Mouse (Mus musculus): ENCODE measurements around the gene Dtd2. TPM values are rescaled to one million over a fixed set of nuclear protein-coding genes. Genes with fewer than 3 reads are reported as not detected.

Gene Dtd2
- polyA plus RNA-seq, 1 experiment: 12.7 TPM

DNA sequence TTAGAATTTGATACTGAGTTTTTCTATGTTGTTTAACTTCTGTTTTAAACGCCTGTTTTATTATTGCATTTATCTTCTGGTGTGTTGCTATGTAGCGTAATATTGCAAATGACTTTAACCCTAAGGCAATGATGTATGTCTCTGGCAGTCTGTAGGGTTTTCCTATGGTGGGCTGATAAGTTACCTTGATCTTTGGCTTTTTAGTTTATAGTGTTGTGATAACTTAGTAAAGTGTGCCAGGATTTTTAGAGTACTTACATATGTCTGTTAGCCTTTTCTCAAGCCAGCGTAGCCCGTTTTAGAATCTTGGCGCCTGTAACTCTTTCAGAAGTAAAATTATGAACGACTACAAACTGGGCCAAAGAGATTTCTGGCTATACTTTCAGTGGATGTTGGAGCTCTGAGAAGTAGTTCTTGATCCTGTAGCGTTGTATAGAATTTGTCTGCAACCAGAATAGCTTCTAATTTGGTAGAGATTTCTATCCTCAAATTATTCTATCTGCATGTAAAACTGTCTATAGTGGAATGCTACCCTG lies 8.3 kb upstream of the Dtd2 start:
- Histone ChIP-seq H3K4me3 (replicated peaks; ENCODE audit: insufficient read depth, low read depth, low read length) (no peak overlapping the region), H3K27me3 (ENCODE audit: control insufficient read depth, insufficient read depth, low read length) (no peaks in the 10 kb centered on the region), H3K4me1 (ENCODE audit: control insufficient read depth, insufficient read depth, low read length) (no peaks in the 10 kb centered on the region), H3K27ac (ENCODE audit: insufficient read depth, low read length) (no peak overlapping the region)
- 81% methylated on average over 7 of the region's 7 CpGs for WGBS
- no peak for DNase-seq
- no peak for TF ChIP-seq POLR2A (IDR thresholded peaks at IDR 0.05; ENCODE audit: borderline replicate concordance, insufficient read depth, low read length)
- TF ChIP-seq CTCF (IDR thresholded peaks at IDR 0.05; ENCODE audit: borderline replicate concordance, insufficient read depth, low read depth, low read length): no peak

DNA sequence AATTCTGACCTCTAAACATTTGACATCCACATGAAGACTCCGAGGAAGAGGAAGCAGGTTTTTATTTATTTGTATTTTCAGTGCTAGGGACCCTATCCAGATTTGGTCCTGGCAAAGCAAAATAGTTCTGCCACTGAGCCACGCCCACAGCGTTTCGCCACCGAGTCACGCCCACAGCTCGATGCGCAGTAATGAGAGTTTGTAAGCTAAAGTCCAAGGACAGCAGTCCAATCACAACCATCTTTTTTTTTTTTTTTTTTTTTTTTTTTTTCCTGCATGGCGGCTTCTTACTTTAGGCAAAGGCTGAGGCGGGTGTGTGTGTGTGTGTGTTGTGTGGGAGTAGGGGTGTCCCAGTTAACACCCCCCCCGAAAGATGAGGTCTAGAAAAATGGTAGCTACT lies 7.7 kb upstream of the Dtd2 start:
- DNase-seq: no peak
- Histone ChIP-seq H3K4me1 (ENCODE audit: control insufficient read depth, insufficient read depth, low read length) (no peaks in the 10 kb centered on the region), H3K27me3 (ENCODE audit: control insufficient read depth, insufficient read depth, low read length) (no peaks in the 10 kb centered on the region), H3K4me3 (replicated peaks; ENCODE audit: insufficient read depth, low read depth, low read length) (no peak overlapping the region), H3K27ac (ENCODE audit: insufficient read depth, low read length) (no peak overlapping the region)
- TF ChIP-seq POLR2A (IDR thresholded peaks at IDR 0.05; ENCODE audit: borderline replicate concordance, insufficient read depth, low read length): no peak
- no peak for TF ChIP-seq CTCF (IDR thresholded peaks at IDR 0.05; ENCODE audit: borderline replicate concordance, insufficient read depth, low read depth, low read length)
- 89% methylated on average over 11 of the region's 11 CpGs for WGBS

DNA sequence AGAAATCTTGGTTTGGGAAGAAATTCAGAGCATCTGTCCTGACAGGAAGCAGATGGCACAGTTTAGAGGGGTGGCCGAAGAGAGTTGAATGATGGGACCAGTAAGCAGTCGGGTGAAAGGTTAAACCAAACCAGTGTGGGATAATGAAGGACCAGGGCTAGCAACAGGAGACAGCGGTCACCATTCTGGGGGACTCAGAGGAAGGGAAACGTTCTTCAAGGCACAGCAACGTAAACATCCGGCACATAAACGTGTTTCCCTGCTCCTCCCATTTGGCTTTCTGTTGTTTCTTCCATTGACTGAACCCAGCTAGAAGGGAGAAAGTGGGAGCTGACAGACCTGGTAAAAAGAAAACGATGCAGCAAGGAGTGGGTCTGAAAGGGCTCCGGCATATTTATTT lies 7.0 kb upstream of the Dtd2 start:
- DNase-seq: no peak
- TF ChIP-seq POLR2A (IDR thresholded peaks at IDR 0.05; ENCODE audit: borderline replicate concordance, insufficient read depth, low read length) (no peak), CTCF (IDR thresholded peaks at IDR 0.05; ENCODE audit: borderline replicate concordance, insufficient read depth, low read depth, low read length) (no peak)
- H3K27ac ChIP-seq (ENCODE audit: insufficient read depth, low read length): no peak overlapping the region
- H3K4me3 ChIP-seq (replicated peaks; ENCODE audit: insufficient read depth, low read depth, low read length): no peak overlapping the region
- H3K4me1 ChIP-seq (ENCODE audit: control insufficient read depth, insufficient read depth, low read length): no peaks in the 10 kb centered on the region
- 54% methylated on average over 9 of the region's 9 CpGs for WGBS
- H3K27me3 ChIP-seq (ENCODE audit: control insufficient read depth, insufficient read depth, low read length): no peaks in the 10 kb centered on the region

DNA sequence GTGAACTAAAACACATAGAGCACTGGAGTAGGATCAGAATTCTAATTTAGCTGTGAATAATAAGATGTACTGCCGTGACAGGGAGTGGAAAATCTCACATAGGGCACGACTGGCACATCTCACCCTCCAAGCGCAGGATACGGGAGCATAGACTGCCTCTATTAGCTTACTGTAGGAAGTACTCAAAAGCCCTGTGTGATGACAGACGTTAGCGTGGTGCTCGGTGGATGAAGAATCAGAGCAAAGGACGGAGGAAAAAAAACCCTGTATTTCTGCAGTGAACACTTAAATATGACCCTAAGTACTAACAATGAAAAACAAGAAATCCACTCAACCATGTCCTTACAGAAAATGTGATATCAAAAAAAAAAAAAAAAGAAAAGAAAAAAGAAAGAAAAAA lies 5.9 kb upstream of the Dtd2 start:
- DNase-seq: no peak
- no peak overlapping the region for H3K4me3 ChIP-seq (replicated peaks; ENCODE audit: insufficient read depth, low read depth, low read length)
- no peak overlapping the region for H3K27ac ChIP-seq (ENCODE audit: insufficient read depth, low read length)
- 78% methylated on average over 8 of the region's 8 CpGs for WGBS
- no peaks in the 10 kb centered on the region for H3K4me1 ChIP-seq (ENCODE audit: control insufficient read depth, insufficient read depth, low read length)
- H3K27me3 ChIP-seq (ENCODE audit: control insufficient read depth, insufficient read depth, low read length): no peaks in the 10 kb centered on the region
- no peak for TF ChIP-seq POLR2A (IDR thresholded peaks at IDR 0.05; ENCODE audit: borderline replicate concordance, insufficient read depth, low read length)
- TF ChIP-seq CTCF (IDR thresholded peaks at IDR 0.05; ENCODE audit: borderline replicate concordance, insufficient read depth, low read depth, low read length): no peak

DNA sequence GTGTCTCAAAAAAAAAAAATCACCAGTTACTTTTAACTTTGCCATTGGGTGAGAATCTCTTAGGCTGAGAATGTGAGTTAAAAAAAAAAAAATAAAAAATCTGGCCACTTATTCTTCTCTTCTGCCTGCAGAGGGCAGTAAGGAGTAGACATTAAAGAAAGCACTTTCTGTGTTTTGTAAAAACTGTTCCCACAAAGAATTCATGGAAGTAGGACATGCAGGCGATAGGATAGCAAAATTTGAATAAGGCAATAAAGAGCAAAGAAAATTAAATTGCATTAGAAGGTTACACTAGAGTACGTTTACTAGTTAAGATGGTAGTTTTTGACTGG lies 4.3 kb upstream of the Dtd2 start:
- Histone ChIP-seq H3K4me1 (ENCODE audit: control insufficient read depth, insufficient read depth, low read length) (no peaks in the 10 kb centered on the region; the same call in 1 of the 2 replicates), H3K27ac (ENCODE audit: insufficient read depth, low read length) (no peak overlapping the region), H3K27me3 (ENCODE audit: control insufficient read depth, insufficient read depth, low read length) (no peaks in the 10 kb centered on the region), H3K4me3 (replicated peaks; ENCODE audit: insufficient read depth, low read depth, low read length) (no peak overlapping the region)
- WGBS: 57% methylated on average over 2 of the region's 2 CpGs
- peak in 1 of 2 experiments; percentile 38 for DNase-seq
- TF ChIP-seq POLR2A (IDR thresholded peaks at IDR 0.05; ENCODE audit: borderline replicate concordance, insufficient read depth, low read length) (no peak), CTCF (IDR thresholded peaks at IDR 0.05; ENCODE audit: borderline replicate concordance, insufficient read depth, low read depth, low read length) (0 out of 2 replicates have a peak, but pooled peaks have one; percentile 6)

DNA sequence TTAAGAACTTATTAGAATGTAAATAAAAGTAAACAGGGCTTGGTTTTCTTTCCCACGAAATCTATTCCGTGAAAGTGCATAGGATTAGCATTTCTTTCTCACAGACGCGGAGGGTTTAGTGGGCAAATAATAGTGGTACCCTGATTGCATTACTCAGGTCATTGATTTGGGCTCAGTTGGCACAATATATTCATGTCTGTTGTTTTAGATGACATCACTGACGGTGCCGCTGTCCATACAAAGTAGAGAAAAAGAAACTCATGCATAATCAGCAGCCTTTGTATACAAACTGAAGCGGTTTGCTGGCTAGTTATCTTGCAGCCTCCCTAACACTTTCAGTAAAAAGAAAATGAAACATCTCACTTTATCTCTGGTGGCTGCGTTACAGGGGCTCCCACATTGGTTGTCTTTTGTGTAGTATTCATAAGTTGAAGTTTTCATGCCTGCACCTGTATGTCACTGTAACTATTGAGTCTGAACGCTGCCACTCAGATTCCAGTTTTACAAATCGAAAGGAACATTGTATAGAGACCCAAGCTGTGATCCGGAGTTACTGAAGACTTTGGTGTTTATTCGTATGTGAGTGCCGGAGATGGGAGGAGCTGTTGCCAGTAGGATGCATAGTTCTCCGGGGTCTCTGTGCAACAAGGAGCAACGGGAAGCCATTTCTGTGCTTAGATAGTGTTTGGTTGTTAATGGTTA lies 3.8 kb upstream of the Dtd2 start:
- Histone ChIP-seq H3K27me3 (ENCODE audit: control insufficient read depth, insufficient read depth, low read length) (no peaks in the 10 kb centered on the region), H3K4me3 (replicated peaks; ENCODE audit: insufficient read depth, low read depth, low read length) (peak overlapping the region; percentile 10), H3K4me1 (ENCODE audit: control insufficient read depth, insufficient read depth, low read length) (no peaks in the 10 kb centered on the region; the same call in 1 of the 2 replicates), H3K27ac (ENCODE audit: insufficient read depth, low read length) (no peak overlapping the region)
- 49% methylated on average over 15 of the region's 15 CpGs for WGBS
- TF ChIP-seq CTCF (IDR thresholded peaks at IDR 0.05; ENCODE audit: borderline replicate concordance, insufficient read depth, low read depth, low read length) (no peak), POLR2A (IDR thresholded peaks at IDR 0.05; ENCODE audit: borderline replicate concordance, insufficient read depth, low read length) (no peak)
- no peak for DNase-seq

DNA sequence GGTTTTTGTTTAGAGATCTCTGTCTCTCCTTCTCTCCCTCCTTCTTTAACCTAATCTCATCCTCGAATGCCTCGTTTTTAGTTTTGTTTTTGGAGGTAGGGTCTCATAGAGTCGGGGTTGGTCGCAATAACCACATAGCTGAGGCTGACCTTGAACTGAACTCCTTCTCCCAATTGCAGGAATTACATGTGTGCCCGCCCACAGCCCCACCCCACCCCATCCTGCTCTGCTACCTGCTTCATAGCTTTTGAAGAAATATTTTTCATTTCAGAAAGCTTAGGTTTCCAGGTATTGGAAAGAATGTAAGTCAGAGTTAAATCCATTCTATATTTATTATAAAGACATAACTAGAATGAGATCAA lies 313 bp upstream of the Dtd2 start:
- no peaks in the 10 kb centered on the region; the same call in 1 of the 2 replicates for H3K4me1 ChIP-seq (ENCODE audit: control insufficient read depth, insufficient read depth, low read length)
- DNase-seq: no peak
- TF ChIP-seq POLR2A (IDR thresholded peaks at IDR 0.05; ENCODE audit: borderline replicate concordance, insufficient read depth, low read length) (no peak), CTCF (IDR thresholded peaks at IDR 0.05; ENCODE audit: borderline replicate concordance, insufficient read depth, low read depth, low read length) (no peak)
- 44% methylated on average over 5 of the region's 5 CpGs for WGBS
- no peaks in the 10 kb centered on the region for H3K27me3 ChIP-seq (ENCODE audit: control insufficient read depth, insufficient read depth, low read length)
- peak overlapping the region; percentile 80 for H3K4me3 ChIP-seq (replicated peaks; ENCODE audit: insufficient read depth, low read depth, low read length)
- no peak overlapping the region for H3K27ac ChIP-seq (ENCODE audit: insufficient read depth, low read length)

DNA sequence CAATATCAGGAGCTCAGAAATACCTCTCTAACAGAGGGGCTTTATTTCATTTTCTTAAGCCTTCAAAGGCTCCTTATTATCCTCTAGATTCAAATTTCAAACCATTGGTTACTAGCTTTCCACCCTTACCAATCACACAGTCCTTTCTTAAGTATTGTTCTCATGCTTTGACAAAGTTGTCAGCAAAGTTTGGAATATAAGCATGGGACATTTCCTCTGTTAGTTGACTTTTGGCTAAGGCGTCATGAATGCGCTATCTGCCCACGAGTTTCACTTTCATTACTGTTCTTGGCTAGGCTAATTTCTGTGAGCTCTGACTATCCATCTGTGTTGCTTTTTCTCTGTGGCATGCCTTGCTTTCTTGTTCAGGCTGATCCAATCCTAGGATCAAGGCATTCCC lies 3.6 kb downstream of the Dtd2 start:
- H3K4me1 ChIP-seq (ENCODE audit: control insufficient read depth, insufficient read depth, low read length): no peaks in the 10 kb centered on the region; the same call in 1 of the 2 replicates
- no peak for TF ChIP-seq CTCF (IDR thresholded peaks at IDR 0.05; ENCODE audit: borderline replicate concordance, insufficient read depth, low read depth, low read length)
- no peak for TF ChIP-seq POLR2A (IDR thresholded peaks at IDR 0.05; ENCODE audit: borderline replicate concordance, insufficient read depth, low read length)
- H3K27ac ChIP-seq (ENCODE audit: insufficient read depth, low read length): no peak overlapping the region
- H3K27me3 ChIP-seq (ENCODE audit: control insufficient read depth, insufficient read depth, low read length): no peaks in the 10 kb centered on the region
- WGBS: 87% methylated on average over 3 of the region's 3 CpGs
- DNase-seq: no peak
- H3K4me3 ChIP-seq (replicated peaks; ENCODE audit: insufficient read depth, low read depth, low read length): no peak overlapping the region

All from cerebellum, adult 2 months (tissue).